Mouse (Mus musculus) embryo, embryonic 9.5 days (tissue): Measurements from ENCODE around the gene Cnpy4.

ENCODE experiments used
- DNase-seq: peaks from one replicate; pipeline ENCODE4 v3.0.0-alpha.2; 2017; ENCODE audit errors: extremely low spot score

The Cnpy4 gene

DNA sequence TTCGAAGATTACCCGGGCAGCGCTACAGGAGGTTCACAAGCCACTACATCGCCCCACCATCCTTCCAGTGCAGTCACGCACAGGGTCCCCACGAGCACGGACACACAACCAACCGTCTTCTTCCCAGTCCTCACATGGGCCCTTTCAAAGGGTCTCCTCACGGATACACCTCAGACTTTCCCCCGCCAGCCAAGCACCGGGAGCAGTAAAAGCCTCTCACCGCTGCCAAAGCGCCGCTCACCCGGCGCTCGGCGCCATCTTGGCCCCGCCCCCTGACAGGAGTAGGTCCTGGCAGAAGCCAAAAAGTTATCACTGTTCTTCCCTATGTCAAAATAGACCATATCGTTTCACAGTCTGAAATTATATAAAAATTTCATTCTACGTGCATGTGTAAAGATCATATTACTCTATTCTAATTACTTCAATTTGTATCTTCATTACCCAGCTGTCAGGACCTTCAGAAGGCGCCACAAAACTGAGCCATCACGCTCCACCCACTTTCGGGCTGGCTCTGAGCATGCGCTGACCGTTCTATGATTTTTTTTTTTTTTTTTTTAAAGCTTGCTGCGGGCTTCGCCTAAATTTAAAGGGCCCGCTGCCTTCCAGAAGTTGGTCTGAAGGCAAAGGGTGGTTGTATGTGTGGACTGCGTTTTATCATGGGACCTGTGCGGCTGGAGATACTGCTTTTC, at the start of gene Cnpy4, which contains the start of gene Taf6:
Cnpy4 (plus strand) TSS at position 536 of the 689 bp plus-strand sequence.
Taf6 (minus strand) TSS at position 502 of the 689 bp plus-strand sequence.
- peak; percentile 88 for DNase-seq

DNA sequence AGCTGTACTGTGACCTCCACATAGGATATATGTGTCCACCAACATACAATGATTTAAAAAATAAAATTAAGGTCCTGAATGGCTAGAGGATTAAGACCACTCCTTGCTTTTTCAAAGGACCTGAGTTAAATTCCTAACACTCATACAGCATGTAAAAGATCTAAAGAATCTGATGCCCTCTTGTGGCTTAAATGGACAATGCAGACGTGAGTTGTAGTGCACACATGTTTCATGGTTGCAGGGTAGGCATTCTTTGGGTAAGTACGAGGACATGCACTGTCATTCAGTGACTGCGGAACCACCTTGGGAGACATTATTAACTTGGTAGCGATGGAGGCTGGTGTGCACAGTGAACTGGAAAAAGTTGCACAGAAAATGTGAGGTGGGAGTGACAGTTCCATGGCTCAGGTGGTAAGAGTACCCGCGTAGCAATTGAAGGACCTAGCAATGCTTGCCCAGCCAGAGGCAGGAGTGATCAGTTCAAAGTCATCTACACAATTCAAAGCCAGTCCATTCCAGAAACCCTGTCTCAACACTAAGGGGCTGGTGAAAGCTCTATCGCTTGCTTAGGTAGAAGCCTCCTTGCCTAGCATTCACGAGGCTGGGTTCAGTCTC, 49.2 kb upstream of the Cnpy4 start:
- DNase-seq = peak; percentile 30

DNA sequence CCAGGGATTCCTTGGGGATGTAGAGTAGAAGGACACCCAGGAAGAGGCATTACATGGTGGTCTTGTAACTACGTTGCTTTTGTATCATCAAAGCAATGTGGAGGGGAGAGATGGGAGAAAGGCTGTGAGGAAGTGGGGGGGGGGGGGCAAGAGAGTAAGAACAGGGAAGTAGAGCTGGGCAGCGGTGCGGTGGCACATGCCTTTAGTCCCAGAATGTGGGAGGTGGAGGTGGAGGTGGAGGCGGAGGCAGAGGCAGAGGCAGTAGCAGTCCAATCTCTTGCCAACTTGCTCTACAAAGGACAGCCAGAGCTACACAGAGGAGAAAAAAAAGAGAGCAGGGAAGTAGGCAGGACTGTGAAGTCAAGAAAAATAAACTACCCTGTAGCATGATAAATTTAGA, 48.7 kb upstream of the Cnpy4 start:
- no peak for DNase-seq

DNA sequence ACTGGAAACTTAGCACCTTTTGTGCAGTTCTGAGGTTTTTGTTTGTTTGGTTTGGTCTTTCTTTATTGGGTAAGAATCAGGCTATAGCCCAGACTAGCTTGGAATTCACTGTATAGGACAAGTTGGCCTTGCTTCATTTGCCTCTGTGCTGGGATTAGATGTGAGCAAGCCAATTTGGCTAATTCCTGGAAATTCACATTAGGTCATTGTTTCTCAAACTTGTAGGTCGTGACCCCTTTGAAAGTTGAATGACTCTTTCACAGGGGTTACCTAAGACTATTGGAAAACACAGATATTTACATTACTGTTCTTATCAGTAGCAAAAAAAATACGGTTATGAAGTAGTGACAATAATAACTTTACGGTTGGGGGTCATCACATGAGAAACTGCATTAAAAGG, 32.9 kb upstream of the Cnpy4 start:
- no peak for DNase-seq

DNA sequence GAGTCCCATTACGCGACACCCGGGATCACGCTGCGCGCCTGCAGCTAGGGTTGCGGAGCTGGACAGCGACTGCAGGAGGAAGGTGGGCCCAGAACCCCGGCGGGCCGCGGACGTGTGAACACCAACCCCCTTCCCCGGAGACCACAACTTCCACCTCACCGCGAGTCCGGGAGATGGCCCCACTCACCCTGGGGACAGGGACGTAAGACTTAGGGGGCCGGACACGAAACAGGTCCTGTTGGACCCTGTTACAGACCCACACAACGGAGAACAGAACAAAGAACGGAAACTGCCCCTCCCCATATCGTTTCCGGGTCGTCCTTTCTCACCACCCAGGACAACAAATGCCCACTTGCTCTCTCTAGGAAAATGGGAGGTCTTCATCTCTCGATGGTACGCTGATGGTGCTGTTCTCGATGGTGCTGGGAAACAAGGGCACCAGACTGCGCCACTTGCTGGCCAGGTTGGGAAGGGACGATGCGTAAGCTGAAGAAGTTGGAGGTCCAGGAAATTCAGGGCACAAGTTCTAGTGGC, 31.8 kb upstream of the Cnpy4 start, which contains the start of gene Zfp113:
Zfp113 (minus strand) TSS at position 302 of the 534 bp plus-strand sequence.
- peak; percentile 94 for DNase-seq

DNA sequence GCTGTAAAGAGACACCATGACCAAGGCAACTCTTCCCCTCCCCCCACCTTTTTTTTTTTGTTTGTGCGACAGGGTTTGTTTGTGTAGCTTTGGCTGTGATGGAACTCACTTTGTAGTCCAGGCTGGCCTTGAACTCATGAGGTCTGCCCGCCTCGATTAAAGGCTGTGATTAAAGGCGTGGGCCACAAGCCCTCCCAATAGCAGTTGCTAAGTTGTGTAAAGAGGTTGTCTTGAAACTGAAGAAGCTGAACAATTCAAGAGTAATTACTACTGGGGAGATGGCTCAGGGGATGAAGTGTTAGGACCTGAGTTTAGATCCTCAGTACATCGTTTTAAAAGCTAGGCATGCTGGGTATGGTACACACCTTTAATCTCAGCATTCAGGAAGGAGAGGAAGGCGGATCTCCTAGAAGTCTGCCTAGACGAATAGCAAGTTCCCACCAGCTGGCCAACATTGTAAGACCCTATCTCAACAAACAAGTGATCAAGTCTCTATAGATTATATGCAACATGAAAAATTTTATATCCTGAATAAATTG, 27.0 kb upstream of the Cnpy4 start:
- DNase-seq = no peak

DNA sequence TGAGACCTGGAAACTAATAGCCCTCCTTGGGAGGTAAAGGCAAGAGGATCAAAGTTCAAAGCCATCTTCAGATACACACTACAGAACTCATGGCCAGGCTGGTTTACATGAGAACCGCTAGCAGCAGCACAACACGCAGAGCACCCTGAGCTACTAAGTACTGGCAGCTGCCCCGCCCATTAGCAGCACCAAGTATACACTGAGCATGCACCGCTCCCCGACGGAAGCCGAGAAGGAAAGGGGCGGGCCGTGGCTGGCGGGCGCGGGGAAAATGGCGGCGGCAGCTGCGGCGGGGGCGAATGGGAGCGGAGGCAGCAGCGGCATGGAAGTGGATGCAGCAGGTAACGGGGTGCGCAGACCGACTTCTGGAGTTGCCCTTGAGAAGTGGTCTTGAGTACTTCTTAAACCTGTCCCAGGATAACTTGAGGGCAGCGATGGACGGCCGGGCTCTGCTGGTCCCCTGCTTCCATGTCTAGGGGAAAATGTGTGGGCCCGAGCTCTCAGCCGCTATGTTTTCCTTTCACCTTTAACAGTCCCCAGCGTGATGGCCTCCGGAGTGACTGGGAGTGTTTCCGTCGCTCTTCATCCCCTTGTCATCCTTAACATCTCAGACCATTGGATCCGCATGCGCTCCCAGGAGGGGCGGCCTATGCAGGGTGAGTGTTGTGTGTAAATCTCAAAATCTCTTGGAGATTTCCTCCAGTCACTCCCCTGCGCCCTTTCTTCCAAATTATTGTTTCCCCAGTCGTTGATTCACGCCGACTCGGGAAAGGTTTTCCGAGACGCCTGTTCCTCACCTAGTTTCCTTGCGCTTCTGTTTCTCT, 26.2 kb upstream of the Cnpy4 start, which contains the start of gene Cops6:
Cops6 (plus strand) TSS at position 230 of the 824 bp plus-strand sequence.
- DNase-seq = peak; percentile 95

DNA sequence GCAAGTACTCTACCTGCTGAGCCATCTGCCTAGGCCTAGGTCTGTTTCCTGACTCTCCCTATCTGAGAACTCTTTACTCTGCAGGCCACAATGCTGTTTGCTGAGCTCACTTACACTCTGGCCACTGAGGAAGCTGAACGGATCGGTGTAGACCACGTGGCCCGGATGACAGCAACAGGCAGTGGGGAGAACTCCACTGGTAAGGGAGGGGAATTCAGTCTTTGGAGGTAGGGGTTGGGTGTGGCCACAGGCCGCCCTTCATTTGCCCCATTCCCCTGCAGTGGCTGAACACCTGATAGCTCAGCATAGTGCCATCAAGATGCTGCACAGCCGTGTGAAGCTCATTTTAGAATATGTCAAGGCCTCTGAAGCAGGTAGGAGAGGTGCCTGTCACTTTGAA, 24.2 kb upstream of the Cnpy4 start:
- no peak for DNase-seq

DNA sequence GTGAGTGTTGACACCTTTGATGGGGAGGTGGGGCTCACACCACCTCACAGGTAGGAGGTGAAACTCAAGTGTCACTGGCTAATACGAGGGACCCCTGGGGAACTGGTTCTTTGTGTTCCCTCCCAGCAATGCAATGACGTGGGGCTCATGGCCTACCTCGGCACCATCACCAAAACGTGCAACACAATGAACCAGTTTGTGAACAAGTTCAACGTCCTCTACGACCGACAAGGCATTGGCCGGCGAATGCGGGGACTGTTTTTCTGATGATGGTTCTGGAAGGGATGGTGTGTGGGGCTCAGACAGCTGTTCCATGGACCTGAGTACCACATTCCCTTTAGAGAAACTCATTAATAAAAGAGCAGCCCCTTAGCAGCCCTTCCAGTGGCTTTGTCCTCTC, 23.7 kb upstream of the Cnpy4 start:
- DNase-seq = no peak

DNA sequence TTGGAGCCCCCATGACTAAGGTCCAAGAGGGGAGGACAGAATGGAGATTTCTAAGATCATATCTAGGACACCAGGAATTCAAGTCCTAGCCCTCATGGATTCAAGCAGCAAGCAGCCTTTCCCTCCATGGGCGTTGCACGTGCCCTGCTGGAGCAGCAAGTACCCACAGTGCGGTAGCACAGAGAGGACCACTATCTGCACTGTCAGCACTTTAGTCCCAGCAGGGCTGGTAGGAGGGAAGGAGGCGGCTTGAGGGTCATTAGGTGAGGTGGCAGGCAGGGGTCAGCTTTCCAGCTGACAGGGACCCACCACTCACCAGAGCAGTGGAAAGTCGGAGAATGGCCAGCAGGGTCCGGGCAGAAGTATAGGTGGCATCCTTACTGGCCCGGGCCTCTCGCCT, 21.7 kb upstream of the Cnpy4 start:
- no peak for DNase-seq

DNA sequence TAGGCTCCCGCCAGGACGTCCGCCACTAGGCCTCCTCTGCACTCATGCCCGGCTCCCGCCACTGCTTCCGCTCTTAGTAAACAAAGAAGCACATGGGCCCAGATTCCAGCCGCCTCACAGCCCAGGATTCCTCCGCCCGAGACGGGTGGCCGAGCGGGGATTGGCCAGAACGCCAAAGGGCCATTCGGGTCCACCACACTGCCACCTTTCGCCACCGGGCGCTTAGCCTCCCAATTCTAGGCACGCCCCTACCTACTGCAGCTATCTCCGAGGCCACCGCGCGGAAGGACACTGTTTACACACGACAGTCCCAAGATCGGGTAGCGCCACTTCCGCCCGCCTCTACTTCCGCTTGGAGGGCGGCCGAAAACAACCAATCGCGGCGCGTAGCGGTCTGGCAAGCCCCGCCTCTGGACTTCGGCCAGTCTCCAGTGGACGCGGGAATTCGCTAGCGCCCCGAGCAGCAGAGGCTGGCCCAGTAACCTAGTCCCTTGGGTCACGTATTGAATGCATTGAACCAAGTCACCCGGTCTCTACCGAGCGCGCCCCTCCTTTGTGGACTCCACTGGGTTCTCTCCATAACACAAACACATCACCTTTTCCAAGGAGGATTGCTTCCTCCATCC, 16.2 kb upstream of the Cnpy4 start:
- peak; percentile 97 for DNase-seq

DNA sequence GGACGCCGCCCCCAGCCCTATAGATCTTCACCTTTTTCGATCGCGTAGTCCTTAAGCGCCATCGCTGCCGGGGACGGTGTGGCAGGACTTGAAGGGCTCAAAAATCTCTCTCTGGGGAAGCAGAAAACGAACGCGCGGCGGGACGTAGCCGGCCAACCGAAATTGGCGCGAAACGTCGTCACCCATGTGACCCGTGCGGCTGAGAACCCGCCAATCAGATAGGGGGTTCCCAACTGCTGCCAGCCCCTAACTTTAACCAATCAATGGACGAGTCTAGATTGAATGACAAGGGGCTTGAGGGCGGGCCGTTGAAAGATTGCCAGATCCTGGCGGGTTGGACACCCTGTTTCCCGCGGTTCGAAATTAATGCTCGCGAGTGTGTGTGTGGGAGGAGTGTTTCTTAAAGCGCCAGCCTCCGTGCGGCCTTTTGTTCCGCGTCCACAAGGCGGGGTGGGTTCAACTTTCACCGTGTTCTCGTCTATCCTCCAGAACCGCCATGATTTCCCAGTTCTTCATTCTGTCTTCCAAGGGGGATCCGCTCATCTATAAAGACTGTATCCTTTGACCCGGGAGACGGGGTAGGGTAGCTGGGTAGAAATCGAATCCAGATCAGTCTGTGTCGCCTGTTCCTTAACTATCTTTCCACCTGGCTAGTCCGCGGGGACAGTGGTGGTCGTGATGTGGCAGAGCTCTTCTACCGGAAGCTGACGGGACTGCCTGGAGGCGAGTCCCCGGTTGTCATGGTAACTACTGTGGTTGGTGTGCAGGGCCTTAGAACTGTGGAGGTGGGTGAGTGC, 15.4 kb upstream of the Cnpy4 start, which contains the start of the genes Ap4m1 and Mcm7:
Ap4m1 (plus strand) TSS at position 308 of the 797 bp plus-strand sequence.
Mcm7 (minus strand) TSS at position 728 of the 797 bp plus-strand sequence.
- peak; percentile 92 for DNase-seq

DNA sequence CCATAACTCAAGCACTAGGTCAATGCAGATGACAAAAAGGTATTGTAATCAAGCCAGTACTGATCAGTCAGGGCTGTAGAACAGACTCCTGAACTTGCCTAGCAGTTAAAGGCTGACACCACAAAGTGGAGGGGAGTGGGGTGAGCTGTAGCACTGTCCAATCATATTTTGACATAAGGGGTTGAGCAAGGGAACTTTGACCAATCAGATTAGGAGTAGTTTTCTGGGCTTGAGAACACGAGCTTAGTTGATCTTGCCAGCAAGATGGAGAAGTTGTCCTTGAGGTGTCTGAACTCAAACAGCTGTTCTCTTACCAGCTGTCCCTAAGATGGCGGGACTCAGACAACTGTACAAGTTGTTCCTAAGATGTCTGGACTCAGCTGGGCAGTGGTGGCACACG, 14.1 kb upstream of the Cnpy4 start:
- DNase-seq = no peak

DNA sequence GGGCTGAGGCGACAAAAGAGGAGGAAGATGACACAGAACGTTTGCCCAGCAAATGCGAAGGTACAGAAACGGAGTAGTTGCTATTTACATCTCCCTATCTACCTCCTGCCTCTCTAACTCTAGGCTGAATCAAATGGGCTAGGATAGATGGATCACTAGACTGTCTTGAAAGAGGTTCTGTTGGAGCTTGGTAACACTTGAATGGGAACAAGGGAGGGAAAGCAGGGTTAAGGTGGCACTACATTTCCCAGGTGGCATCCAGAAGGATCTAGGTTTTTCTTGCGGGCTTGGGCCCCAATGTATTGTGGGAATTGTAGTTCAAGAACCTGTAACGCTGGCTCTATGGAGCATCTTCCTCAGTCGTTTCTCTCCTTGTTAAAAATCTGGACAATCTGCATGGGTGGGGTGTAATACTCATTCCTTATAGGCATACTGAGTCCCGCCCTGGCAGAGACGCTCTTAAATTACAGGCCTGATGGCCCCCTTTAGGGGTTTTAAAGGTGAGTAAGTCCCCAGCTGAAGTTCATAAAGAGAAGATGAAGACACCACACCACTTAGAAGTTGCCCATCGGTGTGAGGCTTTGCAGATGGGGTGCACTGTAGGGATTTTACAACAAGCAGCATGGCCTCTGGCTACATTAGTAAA, 499 bp downstream of the Cnpy4 start:
- DNase-seq = peak; percentile 72

DNA sequence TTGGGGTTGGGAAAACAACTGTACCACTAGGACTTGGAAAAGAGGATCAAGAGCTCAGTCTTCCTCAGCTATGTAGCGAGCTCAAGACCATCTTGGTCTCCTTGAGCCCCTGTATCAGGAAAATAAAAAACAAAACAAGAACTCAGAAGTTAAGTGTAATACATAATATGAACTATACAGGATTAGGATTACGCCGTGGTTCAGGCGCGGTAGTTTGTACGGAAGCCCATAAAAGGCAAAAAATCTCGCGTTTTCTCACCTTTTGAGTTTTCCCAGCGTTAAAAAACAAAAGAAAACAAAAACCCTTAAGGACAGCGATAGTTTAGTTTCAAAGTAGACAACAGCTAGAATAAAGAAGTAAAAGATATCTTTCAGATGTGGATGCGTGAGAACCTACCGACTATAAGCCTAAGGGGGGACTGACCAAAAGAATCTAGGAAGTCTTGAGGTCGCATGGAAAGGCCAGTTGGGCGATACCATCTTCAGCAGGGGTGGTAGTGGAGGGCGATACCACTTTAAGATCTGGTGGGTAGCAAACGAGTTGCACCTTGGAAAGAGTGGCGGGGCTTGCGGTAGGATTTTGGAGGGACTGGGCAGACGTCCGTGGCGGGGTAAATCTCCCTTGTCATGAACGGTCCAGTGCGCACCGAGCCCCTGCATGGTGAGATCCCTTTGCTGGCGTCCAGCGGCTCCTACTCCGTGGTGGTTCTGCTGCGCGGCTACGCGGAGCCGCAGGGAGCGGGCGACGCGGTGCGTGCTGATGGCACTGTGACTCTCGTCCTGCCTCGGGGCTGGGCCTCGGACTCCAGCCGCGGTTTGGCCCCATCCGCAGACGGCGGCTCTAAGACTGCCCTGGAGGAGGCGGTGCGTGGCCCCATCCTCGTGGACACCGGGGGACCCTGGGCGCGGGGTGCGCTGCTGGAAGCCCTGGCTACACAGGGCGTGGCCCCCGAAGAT, 6.8 kb downstream of the Cnpy4 start, which contains the start of gene Mblac1:
Mblac1 (plus strand) TSS at position 544 of the 957 bp plus-strand sequence.
- peak; percentile 92 for DNase-seq

DNA sequence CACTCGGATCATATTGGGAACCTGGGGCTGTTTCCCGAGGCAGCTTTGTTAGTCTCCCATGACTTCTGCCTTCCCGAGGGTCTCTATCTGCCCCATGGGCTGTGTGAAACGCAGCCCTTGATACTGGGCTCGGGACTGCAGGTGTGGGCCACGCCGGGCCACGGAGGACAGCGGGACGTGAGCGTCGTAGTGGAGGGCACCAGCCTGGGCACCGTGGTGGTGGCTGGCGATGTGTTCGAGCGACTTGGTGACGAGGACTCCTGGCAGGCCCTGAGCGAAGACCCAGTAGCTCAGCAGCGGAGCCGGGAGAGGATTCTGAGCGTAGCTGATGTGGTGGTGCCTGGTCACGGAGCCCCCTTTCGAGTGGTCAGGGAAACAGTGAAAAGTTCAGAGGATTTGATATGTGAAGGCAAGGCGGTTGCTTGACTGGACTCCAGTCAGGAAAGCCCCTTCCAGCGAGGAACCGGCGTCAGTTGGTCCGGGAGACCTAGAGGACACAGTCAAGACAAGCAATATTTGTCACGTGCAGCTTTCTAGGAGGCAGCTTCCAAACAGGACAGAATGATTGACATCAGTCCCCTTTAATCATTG, 7.6 kb downstream of the Cnpy4 start:
- DNase-seq = peak; percentile 61

DNA sequence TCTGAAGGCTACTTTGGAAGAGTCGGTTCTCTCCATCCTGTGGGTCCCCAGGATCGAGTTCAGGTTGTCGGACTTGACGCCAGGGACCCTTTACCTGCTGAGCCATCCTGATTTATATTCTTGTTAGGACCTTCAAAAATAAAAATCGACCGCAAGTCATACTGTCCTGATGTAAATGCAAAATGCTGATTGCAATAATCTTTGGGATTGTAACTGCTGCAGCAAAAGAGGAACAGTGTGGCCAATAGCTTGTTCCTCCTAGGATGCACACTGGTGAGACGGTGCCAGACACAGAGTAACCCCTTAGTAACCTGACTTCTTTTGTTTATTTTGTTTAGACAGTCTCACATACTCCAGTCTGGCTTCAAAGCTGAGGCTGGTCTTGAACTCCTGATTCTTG, 8.2 kb downstream of the Cnpy4 start:
- no peak for DNase-seq

DNA sequence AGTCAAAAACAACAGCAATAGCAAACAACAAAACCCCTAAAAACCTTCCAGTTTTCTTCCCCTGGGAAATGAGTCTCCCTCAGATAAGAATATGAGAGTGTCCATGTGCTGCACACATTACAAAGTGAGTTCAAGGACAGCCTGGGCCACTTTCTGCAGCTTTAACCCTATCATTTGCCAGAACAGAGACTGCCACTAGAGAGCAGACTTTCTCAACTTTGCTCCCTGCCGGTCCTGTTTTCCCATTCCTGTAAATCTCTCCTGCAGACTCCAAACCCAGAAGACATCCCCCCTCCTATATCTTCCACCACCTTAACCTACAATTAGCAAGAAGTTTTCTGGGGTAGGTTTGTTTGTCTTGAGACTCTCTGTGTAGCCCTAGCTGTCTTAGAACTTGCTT, 12.3 kb downstream of the Cnpy4 start:
- no peak for DNase-seq
